Mouse (Mus musculus) CD8-positive naive resting alpha-beta T cell, adult 2 months (primary cell): Measurements from ENCODE around the gene Zfp800.

ENCODE experiments used
- DNase-seq, 2 experiments: peaks; one replicate each; pipeline ENCODE4 v3.0.0; 2022; ENCODE audit warnings: low read depth in 2 of 2, low spot score in 2 of 2

Zfp800 gene

GRCm38 (mm10) chr6:28318820-28319573 is 78.8 kb downstream of the Zfp800 start:
- DNase-seq = no peak

GRCm38 (mm10) chr6:28315208-28315607 is 82.6 kb downstream of the Zfp800 start:
- DNase-seq = no peak

- no peak for DNase-seq
Measured at GRCm38 (mm10) chr6:28312067-28312466, 85.7 kb downstream of the Zfp800 start.

DNA sequence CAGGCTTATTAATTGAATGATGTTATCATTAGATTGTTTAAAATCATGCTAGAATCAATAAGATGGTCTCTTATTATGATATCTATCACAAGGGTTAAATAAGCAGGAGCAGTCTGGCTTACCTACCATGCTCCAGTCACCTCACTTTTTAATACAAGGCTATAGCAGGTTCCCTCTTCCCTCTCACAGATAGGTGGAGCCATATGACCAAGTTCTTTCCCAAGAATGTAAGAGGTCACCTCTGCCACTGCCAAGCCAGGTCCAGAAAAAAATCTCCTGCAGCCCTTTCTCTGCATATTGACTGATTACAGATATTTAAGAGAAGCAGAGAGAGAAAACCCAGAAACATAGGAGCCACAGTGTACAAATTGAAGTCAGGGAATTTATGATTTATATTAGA is 88.1 kb downstream of the Zfp800 start:
- DNase-seq = no peak

- no peak for DNase-seq
Measured at GRCm38 (mm10) chr6:28308929-28309328, 88.9 kb downstream of the Zfp800 start.

DNA sequence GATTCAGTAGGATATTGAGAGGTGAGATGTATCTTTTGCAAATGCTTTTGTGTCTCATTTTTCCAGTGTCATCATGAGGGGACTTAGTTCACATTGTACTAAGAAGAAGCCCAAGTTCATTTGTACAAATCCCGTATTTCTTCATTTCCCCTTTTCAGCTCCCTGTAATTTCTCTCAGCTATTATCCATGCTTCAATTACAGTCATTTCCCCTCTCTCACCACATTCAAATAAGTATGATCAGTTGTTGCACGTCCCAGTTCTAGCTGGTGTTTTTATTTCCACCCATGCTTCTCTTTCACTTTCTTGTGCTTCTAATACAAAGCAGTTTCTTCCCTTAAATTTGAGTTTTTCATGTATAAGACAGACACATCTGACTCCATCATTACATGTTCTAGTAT is 91.1 kb downstream of the Zfp800 start:
- DNase-seq = no peak

DNA sequence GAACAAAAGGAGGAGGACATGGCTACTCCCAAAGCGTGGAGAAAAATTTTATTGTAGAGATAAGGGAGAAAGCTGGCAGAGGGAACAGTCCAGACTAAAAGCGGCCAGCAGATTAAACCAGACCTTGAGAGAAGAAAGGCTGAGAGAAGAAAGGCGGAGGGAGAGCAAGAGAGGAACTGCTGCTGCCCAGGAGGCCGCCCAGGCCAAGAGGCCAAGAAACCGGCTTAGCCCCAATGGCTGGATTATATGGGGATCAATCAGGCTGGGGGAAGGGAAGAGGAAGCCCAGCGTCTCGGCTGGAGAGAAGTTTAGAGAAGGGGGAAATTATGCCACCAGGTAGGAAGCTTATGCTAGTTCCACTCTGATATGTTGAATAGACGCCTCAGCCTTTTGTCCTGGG is 101.5 kb downstream of the Zfp800 start:
- DNase-seq = no peak

DNA sequence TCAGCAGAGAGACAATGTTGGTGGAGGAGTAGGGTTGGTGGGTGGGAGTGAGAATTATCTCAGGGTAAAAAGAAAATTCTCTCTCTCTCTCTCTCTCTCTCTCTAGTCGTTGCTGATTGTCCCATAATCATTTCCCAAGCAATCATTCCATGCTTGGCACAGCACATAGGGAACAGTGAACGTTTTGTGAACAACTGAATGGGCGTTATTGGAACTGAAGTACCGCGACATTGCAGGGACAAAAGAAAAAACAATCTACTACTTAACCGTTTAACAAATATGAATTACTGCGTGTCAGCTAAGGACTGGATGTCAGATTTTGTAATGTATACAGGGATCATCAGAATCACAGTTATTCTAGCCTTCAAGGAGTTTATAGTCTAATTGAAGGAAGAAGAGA is 102.2 kb downstream of the Zfp800 start:
- DNase-seq = no peak

- no peak for DNase-seq
Measured at GRCm38 (mm10) chr6:28292810-28293209, 105.0 kb downstream of the Zfp800 start.

DNA sequence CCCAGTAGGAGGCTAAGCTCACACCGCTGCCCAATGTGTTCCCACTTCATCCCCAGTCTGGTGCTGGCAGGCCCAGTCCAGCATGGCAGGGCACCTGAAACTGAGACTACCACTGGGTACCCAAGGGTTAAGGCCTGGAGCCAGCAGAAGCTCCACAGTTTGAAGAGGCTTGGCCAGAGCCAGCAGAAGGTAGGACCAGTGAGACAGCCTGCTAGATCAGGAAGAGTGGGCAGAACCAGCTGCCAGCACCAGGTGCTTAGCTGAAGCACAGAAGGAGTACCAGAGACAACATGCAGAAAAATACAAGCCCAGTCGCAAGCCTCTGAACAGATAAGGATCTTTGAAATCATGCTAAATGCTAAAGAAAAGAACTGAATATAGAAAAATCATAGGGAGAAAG is 117.9 kb downstream of the Zfp800 start:
- DNase-seq = no peak

DNA sequence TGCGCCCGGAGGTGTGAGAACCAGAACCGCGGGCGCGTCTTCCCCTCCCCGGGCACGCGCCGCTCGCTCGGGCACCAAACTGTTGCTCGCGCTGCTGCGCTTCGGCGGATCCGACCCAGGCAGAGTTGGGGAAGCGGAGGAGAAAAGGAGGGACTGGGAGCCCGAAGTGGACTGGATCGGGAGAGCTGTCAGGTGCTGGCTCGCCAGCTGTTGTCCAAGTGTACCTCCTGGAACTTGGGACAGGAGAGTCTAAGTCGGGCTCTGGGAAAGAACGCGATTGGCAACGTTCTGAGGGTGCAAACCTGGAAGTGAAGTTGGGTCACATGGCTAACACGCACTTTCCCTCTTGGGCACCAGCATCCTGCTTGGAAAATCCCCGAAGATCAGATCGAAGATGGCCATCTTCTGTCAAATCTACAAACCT is 135.6 kb downstream of the Zfp800 start:
- no peak for DNase-seq

GRCm38 (mm10) chr6:28261307-28262197 is 136.3 kb downstream of the Zfp800 start:
- peak; percentile 75 to 77 for DNase-seq

DNA sequence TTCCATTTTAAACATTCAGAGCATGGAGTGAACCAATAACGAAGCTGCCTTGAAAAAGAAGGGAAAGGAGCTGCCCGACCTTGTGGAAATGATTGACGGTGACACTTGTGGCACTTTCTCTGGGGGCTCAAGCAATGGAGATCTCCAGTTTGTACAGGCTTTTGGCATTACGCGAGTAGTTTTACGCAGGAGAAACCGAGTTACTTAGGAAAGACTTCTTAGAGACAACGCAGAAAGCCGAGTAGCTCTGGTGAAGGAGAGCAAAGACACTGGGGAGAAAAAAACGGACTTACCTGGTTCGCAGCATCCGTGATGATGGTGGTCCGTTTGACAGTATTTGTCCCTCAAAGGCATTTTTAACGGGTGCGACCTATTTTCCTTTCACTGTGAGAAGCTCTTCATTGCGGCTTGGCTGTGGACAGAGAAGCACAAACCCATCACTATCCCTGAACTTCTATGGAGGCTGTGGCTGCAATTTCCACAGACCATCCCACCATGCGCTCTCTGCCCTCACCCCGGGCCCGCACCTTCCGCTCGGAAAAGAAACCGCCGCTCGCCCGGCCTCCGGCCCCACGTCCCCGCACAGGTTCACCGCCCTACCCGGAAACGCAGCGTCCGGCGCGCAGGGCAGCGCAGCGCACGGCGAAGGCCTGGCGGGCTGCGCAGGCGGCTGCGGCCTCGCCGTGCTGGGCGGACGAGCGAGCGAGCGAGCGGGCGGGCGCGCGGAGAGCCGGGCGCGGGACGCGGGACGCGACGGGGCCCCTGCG is 137.2 kb downstream of the Zfp800 start:
- DNase-seq = peak; percentile 1 to 2

GRCm38 (mm10) chr6:28259750-28260149 is 138.1 kb downstream of the Zfp800 start:
- no peak for DNase-seq

DNA sequence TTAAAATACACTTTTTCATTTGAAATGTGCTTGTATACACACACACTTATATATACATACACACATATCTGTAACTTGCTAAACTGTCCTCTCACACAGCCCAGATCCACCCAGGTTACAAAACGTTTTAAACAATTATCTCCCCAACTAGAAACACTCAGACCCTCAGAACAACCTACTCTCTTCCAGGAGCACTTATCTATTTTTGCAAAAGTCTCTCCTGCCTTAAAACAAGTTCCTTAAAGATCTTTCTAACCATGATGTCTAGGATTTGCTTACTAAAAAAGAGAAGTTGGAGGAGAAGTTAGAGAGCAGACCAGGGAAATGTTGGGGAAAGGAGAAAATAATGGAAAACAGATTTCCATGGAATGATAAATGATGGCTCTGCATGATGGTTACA is 139.4 kb downstream of the Zfp800 start:
- DNase-seq = no peak

DNA sequence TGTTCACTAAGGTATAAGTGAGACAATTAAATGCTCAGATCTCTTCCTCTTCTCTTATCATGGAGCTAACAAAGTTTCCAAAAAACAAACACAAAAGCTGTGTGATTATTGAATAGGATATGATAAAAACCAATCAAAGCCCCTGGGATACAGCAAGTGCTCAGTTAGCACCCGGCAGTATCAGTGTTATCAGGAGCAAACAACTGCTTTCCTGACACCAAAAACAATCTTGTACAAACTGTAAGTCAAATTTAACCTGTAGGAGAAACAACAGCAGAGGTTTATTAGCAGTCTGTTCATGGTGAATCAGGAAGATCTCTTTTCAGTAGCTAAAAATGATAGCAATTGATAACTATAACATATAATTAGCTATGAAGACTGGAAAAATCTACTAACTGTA is 140.0 kb downstream of the Zfp800 start:
- no peak for DNase-seq

DNA sequence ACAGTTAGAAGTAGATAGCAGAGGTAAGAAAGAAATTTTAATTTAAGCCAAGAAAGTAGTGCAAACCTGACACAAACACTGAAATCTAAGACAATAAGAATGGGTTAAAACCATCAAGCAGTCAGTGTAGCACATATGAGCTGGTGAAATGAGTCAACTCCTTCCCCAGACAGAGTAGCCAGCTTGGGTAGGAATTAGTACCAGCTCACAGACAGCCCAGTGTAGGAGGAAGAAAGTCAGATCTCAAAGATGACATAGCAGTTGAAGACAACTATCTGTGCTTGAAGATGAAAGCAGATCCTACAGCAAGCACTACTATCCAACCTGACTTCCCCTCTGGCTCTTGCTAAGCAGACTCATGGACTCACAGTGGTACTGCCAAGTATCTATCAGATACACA is 145.0 kb downstream of the Zfp800 start:
- no peak for DNase-seq

GRCm38 (mm10) chr6:28248211-28248610 is 149.6 kb downstream of the Zfp800 start:
- no peak for DNase-seq

- no peak for DNase-seq
Measured at GRCm38 (mm10) chr6:28232618-28233361, 165.0 kb downstream of the Zfp800 start.

DNA sequence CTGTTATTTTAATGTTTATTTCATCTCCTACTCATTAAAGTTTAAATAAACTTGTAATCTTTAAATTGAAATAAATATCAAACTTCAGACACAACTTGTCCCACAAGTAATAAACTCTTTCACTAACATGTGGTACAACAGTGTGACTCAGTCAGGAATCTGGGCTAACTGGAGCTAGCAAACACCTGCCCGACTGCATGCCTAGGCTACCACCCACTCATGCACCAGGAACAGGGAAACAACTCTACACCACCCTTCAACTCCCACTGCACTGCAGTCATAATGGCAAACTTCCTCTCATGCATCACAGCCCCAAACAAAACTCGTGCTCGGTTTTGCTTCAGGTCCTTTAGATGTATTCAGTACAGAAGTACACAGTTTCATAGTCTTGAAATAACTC is 169.7 kb downstream of the Zfp800 start:
- no peak for DNase-seq

- DNase-seq = no peak
Measured at GRCm38 (mm10) chr6:28221017-28221416, 176.8 kb downstream of the Zfp800 start.
